Mouse (Mus musculus) megakaryocyte, embryonic 14.5 days (primary cell): ENCODE measurements around the gene Pgap2. TPM values are rescaled to one million over a fixed set of nuclear protein-coding genes. Genes with fewer than 3 reads are reported as not detected.
A peak's percentile ranks its signal among the peaks of the same experiment; 100 is the strongest.
"Not testable (repeated sequence)": the region's sequence is repeated elsewhere in the genome, so short reads cannot be mapped to it uniquely, and the experiment has no call there.

Source experiments
- H3K27me3 ChIP-seq: replicated peaks from 2 replicates; pipeline ENCODE3; 2012; ENCODE audit warnings: inconsistent platforms
- H3K36me3 ChIP-seq: replicated peaks from 2 replicates; pipeline ENCODE3; 2012; ENCODE audit warnings: low read length, inconsistent platforms, mixed read lengths
- H3K4me1 ChIP-seq: 2 replicates; pipeline ENCODE4 v1.6.1; 2012; ENCODE audit warnings: inconsistent platforms
- H3K4me3 ChIP-seq: replicated peaks from 2 replicates; pipeline ENCODE3; 2012; ENCODE audit warnings: moderate library complexity, mild to moderate bottlenecking, inconsistent platforms
- H3K9me3 ChIP-seq: 2 replicates; pipeline ENCODE4 v1.6.1; 2012; ENCODE audit warnings: inconsistent platforms
- FLI1 ChIP-seq: IDR thresholded peaks from 2 replicates; pipeline ENCODE4 v1.6.1; 2012; ENCODE audit warnings: low read length, inconsistent platforms, mixed read lengths
- GATA1 ChIP-seq: IDR thresholded peaks from 3 replicates; pipeline ENCODE4 v1.6.1; 2012; ENCODE audit warnings: mixed read lengths, low read length, inconsistent platforms, borderline replicate concordance
- polyA plus RNA-seq: library from polyadenylated mRNA; stranded (reverse); fragments of >175 nt; gene quantifications from 2 replicates; pipeline ENCODE4 v1.2.3, GENCODE M21; 2012; ENCODE audit warnings: low replicate concordance; ENCODE audit not compliant: insufficient read depth

Gene Pgap2
- polyA plus RNA-seq, 1 experiment, result 17.3 TPM

- Histone ChIP-seq H3K27me3 (no peaks in the 10 kb centered on the region), H3K9me3 (no peaks in the 10 kb centered on the region), H3K4me3 (no peak overlapping the region), H3K36me3 (no peaks in the 10 kb centered on the region), H3K4me1 (peaks cover 7% of the 10 kb centered on the region)
- TF ChIP-seq FLI1, result no peak
- TF ChIP-seq GATA1, result no peak
Observed at GRCm38 (mm10) chr7:102260518-102260917, 50.5 kb downstream of the Pgap2 start.

- no peaks in the 10 kb centered on the region for H3K36me3 ChIP-seq
- H3K9me3 ChIP-seq, result no peaks in the 10 kb centered on the region
- H3K4me3 ChIP-seq, result no peak overlapping the region
- no peaks in the 10 kb centered on the region for H3K27me3 ChIP-seq
- peaks cover 18% of the 10 kb centered on the region for H3K4me1 ChIP-seq
- TF ChIP-seq GATA1, result no peak
Observed at GRCm38 (mm10) chr7:102263020-102263419, 53.0 kb downstream of the Pgap2 start.

GRCm38 (mm10) chr7:102266021-102266400 lies 56.0 kb downstream of the Pgap2 start:
- peak overlapping the region; percentile 99 for H3K4me3 ChIP-seq
- not testable (repeated sequence) for H3K9me3 ChIP-seq, H3K27me3 ChIP-seq
- peaks cover 27% of the 10 kb centered on the region for H3K4me1 ChIP-seq
- peaks cover 10% of the 10 kb centered on the region for H3K36me3 ChIP-seq

GRCm38 (mm10) chr7:102266401-102267042 lies 56.5 kb downstream of the Pgap2 start:
- Histone ChIP-seq H3K4me1 (peaks cover 32% of the 10 kb centered on the region), H3K4me3 (peak overlapping the region; percentile 99), H3K27me3 (no peaks in the 10 kb centered on the region), H3K9me3 (no peaks in the 10 kb centered on the region), H3K36me3 (peaks cover 14% of the 10 kb centered on the region)
- TF ChIP-seq GATA1, result no peak

GRCm38 (mm10) chr7:102267113-102267579 lies 57.1 kb downstream of the Pgap2 start:
- H3K9me3 ChIP-seq, result no peaks in the 10 kb centered on the region
- no peaks in the 10 kb centered on the region for H3K27me3 ChIP-seq
- TF ChIP-seq FLI1 (no peak), GATA1 (no peak)
- H3K4me1 ChIP-seq, result peaks cover 39% of the 10 kb centered on the region
- peak overlapping the region; percentile 99 for H3K4me3 ChIP-seq
- peaks cover 14% of the 10 kb centered on the region for H3K36me3 ChIP-seq

GRCm38 (mm10) chr7:102267601-102268394 lies 57.8 kb downstream of the Pgap2 start, which contains the start of gene Stim1:
Gene Stim1 (plus strand): TSS chr7:102267806.
- H3K27me3 ChIP-seq, result no peaks in the 10 kb centered on the region
- peaks cover 45% of the 10 kb centered on the region for H3K4me1 ChIP-seq
- H3K9me3 ChIP-seq, result no peaks in the 10 kb centered on the region
- H3K36me3 ChIP-seq, result peaks cover 21% of the 10 kb centered on the region
- TF ChIP-seq GATA1, result no peak
- peak within 1 kb of the TSS; percentile 99 for H3K4me3 ChIP-seq

- peak overlapping the region; percentile 99 for H3K4me3 ChIP-seq
- peaks cover 26% of the 10 kb centered on the region for H3K36me3 ChIP-seq
- peaks cover 51% of the 10 kb centered on the region for H3K4me1 ChIP-seq
- no peaks in the 10 kb centered on the region for H3K27me3 ChIP-seq
- TF ChIP-seq GATA1 (no peak), FLI1 (no peak)
- H3K9me3 ChIP-seq, result no peaks in the 10 kb centered on the region
Observed at GRCm38 (mm10) chr7:102268395-102268748, 58.4 kb downstream of the Pgap2 start.

GRCm38 (mm10) chr7:102272422-102272948 lies 62.5 kb downstream of the Pgap2 start:
- no peak for TF ChIP-seq GATA1
- TF ChIP-seq FLI1, result no peak
- Histone ChIP-seq H3K4me3 (peak overlapping the region; percentile 84), H3K36me3 (peaks cover 45% of the 10 kb centered on the region), H3K9me3 (no peaks in the 10 kb centered on the region), H3K4me1 (peaks cover 76% of the 10 kb centered on the region), H3K27me3 (no peaks in the 10 kb centered on the region)

- H3K9me3 ChIP-seq, result no peaks in the 10 kb centered on the region
- TF ChIP-seq FLI1, result no peak
- TF ChIP-seq GATA1, result no peak
Observed at GRCm38 (mm10) chr7:102281403-102281802, 71.4 kb downstream of the Pgap2 start.

GRCm38 (mm10) chr7:102282261-102282660 lies 72.3 kb downstream of the Pgap2 start:
- Histone ChIP-seq H3K4me1 (peaks cover 86% of the 10 kb centered on the region), H3K27me3 (no peaks in the 10 kb centered on the region), H3K4me3 (no peak overlapping the region), H3K36me3 (peaks cover 74% of the 10 kb centered on the region), H3K9me3 (no peaks in the 10 kb centered on the region)
- TF ChIP-seq FLI1 (no peak), GATA1 (no peak)

More at GRCm38 (mm10) chr7:102281403-102281802, 71.4 kb downstream of the Pgap2 start:
- Histone ChIP-seq H3K27me3 (no peaks in the 10 kb centered on the region), H3K36me3 (peaks cover 75% of the 10 kb centered on the region), H3K4me3 (no peak overlapping the region), H3K4me1 (peaks cover 89% of the 10 kb centered on the region)

Other genes starting within 250 kb of the Pgap2 start
- 24.3 and 28.3 TPM in 2 replicates for gene Il18bp, start 191.5 kb upstream of the Pgap2 start, polyA plus RNA-seq
- 2.8 TPM in 1 of 2 replicates, not detected in the other for gene Rnf121, start 144.7 kb upstream of the Pgap2 start, polyA plus RNA-seq
- gene Xndc1, start 144.7 kb upstream of the Pgap2 start, polyA plus RNA-seq, result 4.0 and 5.4 TPM in 2 replicates
- gene Xntrpc, start 144.5 kb upstream of the Pgap2 start, polyA plus RNA-seq, result 0.51 and 0.64 TPM in 2 replicates
- gene Trpc2, start 127.1 kb upstream of the Pgap2 start, polyA plus RNA-seq, result not detected in 2 replicates
- gene Art1, start 108.5 kb upstream of the Pgap2 start, polyA plus RNA-seq, result not detected in 2 replicates
- not detected in 2 replicates for gene Art5, start 100.7 kb upstream of the Pgap2 start, polyA plus RNA-seq
- gene Chrna10, start 93.4 kb upstream of the Pgap2 start, polyA plus RNA-seq, result 0.18 TPM in 1 of 2 replicates, not detected in the other
- gene Nup98, start within 50 bp of the Pgap2 start, polyA plus RNA-seq, result 0.81 and 1.1 TPM in 2 replicates
- gene Rhog, start 45.8 kb downstream of the Pgap2 start, polyA plus RNA-seq, result 210 and 238 TPM in 2 replicates
- gene Stim1, start 57.6 kb downstream of the Pgap2 start, polyA plus RNA-seq, result 106 and 312 TPM in 2 replicates
- gene Rrm1, start 231.5 kb downstream of the Pgap2 start, polyA plus RNA-seq, result 13.8 and 46.6 TPM in 2 replicates